10 mouse cellular contexts compared by ENCODE assay signal in the genomic region with DNA sequence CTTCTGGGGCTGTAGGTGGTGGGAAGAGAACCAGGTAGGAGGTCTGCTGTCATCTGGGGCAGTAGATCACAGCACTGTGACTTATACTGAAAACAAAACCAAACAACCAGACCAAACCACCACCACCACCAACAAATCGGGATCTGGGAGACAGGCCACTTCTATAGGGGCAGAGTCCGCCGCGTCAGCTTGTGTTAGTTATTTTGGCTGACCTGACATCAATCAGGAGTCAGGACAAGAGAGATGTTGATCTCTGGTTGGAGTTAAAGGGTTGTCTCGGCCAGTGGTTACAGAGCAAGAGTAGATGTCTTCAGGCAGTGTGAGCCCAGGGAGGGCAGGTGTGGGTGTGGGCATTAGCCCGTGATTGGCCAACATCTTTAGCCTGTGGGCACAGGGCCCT. TPM values are rescaled to one million over a fixed set of nuclear protein-coding genes. Genes with fewer than 3 reads are reported as not detected.
DNase-seq lines count a peak whose midpoint lies in the region; ATAC-seq lines count a peak whose summit lies in the region.
"Had no signal": no experiment of that assay in that cellular context is flagged by ENCODE, and none has a peak within 500 bp of the region (broad histone marks: within the 10 kb centered on the region; RNA-seq: fewer than 3 reads in every experiment).

No protein-coding gene starts in this region.

- peaks cover 7% of the 10 kb centered on the region for H3K36me3 ChIP-seq in heart, embryonic 16.5 days (ENCODE audit: control insufficient read depth, insufficient read depth)
- peaks cover 28% of the 10 kb centered on the region; the same call in 1 of the 2 replicates for H3K36me3 ChIP-seq in limb, embryonic 12.5 days

- peaks cover 36% of the 10 kb centered on the region for H3K4me1 ChIP-seq in heart, embryonic 16.5 days (ENCODE audit: control insufficient read depth, insufficient read depth, low read length)
- H3K4me1 ChIP-seq in limb, embryonic 12.5 days (replicated peaks): peaks cover 46% of the 10 kb centered on the region

- peak overlapping the region; percentile 39 for H3K9ac ChIP-seq in heart, embryonic 16.5 days (ENCODE audit: low read length)
- H3K9ac ChIP-seq in limb, embryonic 12.5 days (replicated peaks): peak overlapping the region; percentile 42; the same call in 1 of the 2 replicates

- no peak for DNase-seq in heart, postnatal 4 days
- DNase-seq in thymus, postnatal 4 days: peak; percentile 8
- DNase-seq in thymus, postnatal 14 days: no peak
- DNase-seq in spleen, postnatal 10 days (ENCODE audit: low spot score in 2 of 2): no peak
- DNase-seq in cerebellum, postnatal 36 days: no peak

- no peak for ATAC-seq in heart, embryonic 16.5 days (replicated peaks; ENCODE audit: extremely low read depth, insufficient read depth, low FRiP score)
- 0 out of 2 replicates have a peak, but pooled peaks have one; percentile 2 for ATAC-seq in limb, embryonic 12.5 days (ENCODE audit: insufficient number of reproducible peaks, insufficient read depth, low FRiP score, low TSS enrichment, low read depth)
- ATAC-seq in inflammation-experienced regulatory T-cells, adult 6 months: no peak

- H3K4me3 ChIP-seq in heart, embryonic 16.5 days (ENCODE audit: low read length): no peak overlapping the region
- H3K4me3 ChIP-seq in limb, embryonic 12.5 days (replicated peaks): no peak overlapping the region

- H3K4me2 ChIP-seq in heart, embryonic 16.5 days (ENCODE audit: low read depth, low read length): peak overlapping the region; percentile 22; the same call in 1 of the 2 replicates
- peak overlapping the region; percentile 39 for H3K4me2 ChIP-seq in limb, embryonic 12.5 days

- peak overlapping the region; percentile 88 for H3K27ac ChIP-seq in heart, embryonic 16.5 days (ENCODE audit: low read length)
- H3K27ac ChIP-seq in limb, embryonic 12.5 days: peak overlapping the region; percentile 97

- H3K9me3 ChIP-seq in heart, embryonic 16.5 days (replicated peaks; ENCODE audit: control insufficient read depth, low read length): no peaks in the 10 kb centered on the region
- H3K9me3 ChIP-seq in limb, embryonic 12.5 days: no peaks in the 10 kb centered on the region

- H3K27me3 ChIP-seq in heart, embryonic 16.5 days (ENCODE audit: control insufficient read depth, insufficient read depth, low read length): no peaks in the 10 kb centered on the region
- no peaks in the 10 kb centered on the region for H3K27me3 ChIP-seq in limb, embryonic 12.5 days

- 73% methylated on average over 6 of the region's 6 CpGs for WGBS in heart, embryonic 16.5 days
- WGBS in limb, embryonic 12.5 days: 64% methylated on average over 6 of the region's 6 CpGs

RNA-seq across cellular contexts. Expression of a gene that starts 7.9 kb away (rescaled TPM):
- 39.1 and 40.6 TPM in 2 replicates for polyA plus RNA-seq in heart, embryonic 16.5 days (2015; fragmentation: Nextera tagmentation; extraction: Ambion mirVana)
- total RNA-seq in heart, postnatal 4 days (2021): 10 to 100 TPM; 62.9 to 66.0 TPM
- polyA plus RNA-seq in limb, embryonic 12.5 days (2016; fragmentation: Nextera tagmentation; extraction: Ambion mirVana): 40.3 and 47.1 TPM in 2 replicates
- 10 to 100 TPM; 13.7 to 22.1 (median 16.7) TPM for polyA plus RNA-seq in inflammation-experienced regulatory T-cells, adult 6 months (2017; shearing (Covaris generic))

RNA-seq across cellular contexts. Expression of a gene that starts 29.8 kb away (rescaled TPM):
- polyA plus RNA-seq in heart, embryonic 16.5 days (2015; fragmentation: Nextera tagmentation; extraction: Ambion mirVana): 18.7 and 24.0 TPM in 2 replicates
- 10 to 100 TPM; 10.5 to 12.7 TPM for total RNA-seq in heart, postnatal 4 days (2021)
- 21.9 and 24.9 TPM in 2 replicates for polyA plus RNA-seq in limb, embryonic 12.5 days (2016; fragmentation: Nextera tagmentation; extraction: Ambion mirVana)
- 10 to 100 TPM; 12.0 to 18.5 (median 14.8) TPM for polyA plus RNA-seq in inflammation-experienced regulatory T-cells, adult 6 months (2017; shearing (Covaris generic))

RNA-seq across cellular contexts. Expression of a gene that starts 44.9 kb away (rescaled TPM):
- 1,003 and 1,029 TPM in 2 replicates for polyA plus RNA-seq in heart, embryonic 16.5 days (2015; fragmentation: Nextera tagmentation; extraction: Ambion mirVana)
- total RNA-seq in heart, postnatal 4 days (2021): 100 to 1,000 TPM; 852 to 919 TPM
- polyA plus RNA-seq in limb, embryonic 12.5 days (2016; fragmentation: Nextera tagmentation; extraction: Ambion mirVana): 1,237 and 1,243 TPM in 2 replicates
- 1,000 to 10,000 TPM; 3,093 to 3,894 (median 3,885) TPM for polyA plus RNA-seq in inflammation-experienced regulatory T-cells, adult 6 months (2017; shearing (Covaris generic))

RNA-seq across cellular contexts. Expression of a gene that starts 48.3 kb away (rescaled TPM):
- polyA plus RNA-seq in heart, embryonic 16.5 days (2015; fragmentation: Nextera tagmentation; extraction: Ambion mirVana): 0.46 and 0.92 TPM in 2 replicates
- total RNA-seq in heart, postnatal 4 days (2021): not detected
- polyA plus RNA-seq in limb, embryonic 12.5 days (2016; fragmentation: Nextera tagmentation; extraction: Ambion mirVana): not detected in 2 replicates
- polyA plus RNA-seq in inflammation-experienced regulatory T-cells, adult 6 months (2017; shearing (Covaris generic)): not detected
- total RNA-seq: hematopoietic stem cell, adult 5-6 weeks; left cerebral cortex, postnatal 25 days had no signal

RNA-seq across cellular contexts. Expression of a gene that starts 50.7 kb away (rescaled TPM):
- 20.9 and 27.6 TPM in 2 replicates for polyA plus RNA-seq in heart, embryonic 16.5 days (2015; fragmentation: Nextera tagmentation; extraction: Ambion mirVana)
- total RNA-seq in heart, postnatal 4 days (2021): 10 to 100 TPM; 52.7 to 56.7 TPM
- 55.4 and 57.4 TPM in 2 replicates for polyA plus RNA-seq in limb, embryonic 12.5 days (2016; fragmentation: Nextera tagmentation; extraction: Ambion mirVana)
- 10 to 100 TPM; 24.7 to 36.4 (median 28.6) TPM for polyA plus RNA-seq in inflammation-experienced regulatory T-cells, adult 6 months (2017; shearing (Covaris generic))
